Mouse (Mus musculus) lung, adult 2 months (tissue): Measurements from ENCODE around the gene Hoxc4.

Experiments
- CTCF ChIP-seq: fragments of 200-500 bp; IDR thresholded peaks from 2 replicates; pipeline ENCODE4 v1.5.1; 2011; ENCODE audit warnings: mild to moderate bottlenecking, low read length, control low read depth; ENCODE audit not compliant: insufficient read depth
- POLR2A ChIP-seq: fragments of 200-500 bp; IDR thresholded peaks from 2 replicates; pipeline ENCODE4 v1.6.1; 2011; ENCODE audit warnings: low read depth, mild to moderate bottlenecking, control low read depth, low read length, borderline replicate concordance; ENCODE audit errors: extremely low read depth

DNA sequence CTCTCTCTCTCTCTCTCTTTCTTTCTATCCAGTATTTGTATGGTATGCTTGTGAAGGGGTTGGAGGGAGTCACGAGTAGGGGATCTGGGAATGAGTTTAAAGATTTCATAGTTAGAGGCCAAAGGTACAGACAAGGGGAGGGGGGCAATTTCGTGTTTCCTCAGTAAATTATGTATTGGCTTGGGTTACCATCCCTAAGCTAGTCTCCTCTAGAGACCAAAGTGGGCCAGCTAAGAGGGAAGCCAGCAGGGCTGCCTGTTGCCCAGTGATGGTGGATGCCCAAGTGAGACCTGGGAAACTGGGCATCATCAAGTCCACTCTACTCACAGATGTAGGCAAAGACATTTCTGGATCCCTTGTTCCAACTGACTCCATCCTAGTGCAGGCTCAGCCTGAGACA is 43.3 kb downstream of the Hoxc4 start:
- TF ChIP-seq CTCF (no peak), POLR2A (no peak)
